Mouse (Mus musculus): ENCODE measurements at regions not wholly inside any gene's neighbourhood (a gene's known extent, or its start where the extent isn't known, plus 50 kb on each side); places are given as distances from the start of the nearest gene placed in this dataset.

DNA sequence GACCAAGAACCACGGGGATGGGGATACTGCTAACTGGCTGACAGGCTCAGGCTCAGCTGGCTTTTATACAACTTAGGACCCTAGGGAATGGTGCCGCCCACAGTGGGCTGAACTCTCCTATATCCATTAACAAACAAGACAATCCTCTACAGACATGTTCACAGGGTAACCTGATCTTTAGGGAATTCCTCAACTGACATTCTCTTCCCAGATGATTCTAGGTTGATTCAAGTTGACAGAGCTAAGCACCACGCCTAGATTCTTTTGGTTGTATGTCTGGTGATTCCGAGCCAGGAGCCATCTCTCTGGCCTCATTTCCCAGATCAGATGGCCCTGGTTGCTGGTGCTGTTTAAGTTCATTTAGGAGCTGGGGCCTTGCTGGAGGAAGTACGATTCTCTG lies 253.9 kb upstream of the Sulf2 start:
- 94% methylated on average over 5 of the region's 5 CpGs for WGBS
- H3K27ac ChIP-seq (ENCODE audit: low read length): no peak overlapping the region

DNA sequence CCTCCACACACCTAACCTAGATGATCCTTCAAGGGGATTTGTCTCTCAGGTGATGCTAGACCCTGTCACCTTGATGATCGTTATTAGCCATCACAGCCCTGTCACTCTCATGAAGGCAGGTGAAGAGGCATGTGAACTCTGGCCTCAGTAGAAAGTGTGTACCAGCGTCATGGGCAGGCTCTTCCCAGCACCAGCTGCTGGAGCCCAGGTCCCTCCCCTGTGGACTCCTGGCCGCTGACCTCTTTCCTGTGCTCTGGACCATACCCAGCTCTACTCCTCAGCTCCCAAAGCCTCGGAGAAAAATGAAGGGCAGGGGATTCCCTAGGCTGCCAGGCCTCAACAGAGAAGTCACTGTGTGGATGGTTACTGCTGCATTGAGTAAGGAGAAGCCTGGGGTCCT lies 253.3 kb upstream of the Sulf2 start:
- WGBS: 92% methylated on average over 4 of the region's 4 CpGs
- Histone ChIP-seq H3K4me3 (ENCODE audit: low read depth, low read length) (no peak overlapping the region), H3K9me3 (replicated peaks; ENCODE audit: control insufficient read depth, low read length, poor library complexity, severe bottlenecking) (no peaks in the 10 kb centered on the region), H3K4me2 (ENCODE audit: low read length) (no peak overlapping the region), H3K36me3 (ENCODE audit: control insufficient read depth, insufficient read depth, low read length) (no peaks in the 10 kb centered on the region), H3K4me1 (ENCODE audit: control insufficient read depth, insufficient read depth, low read length) (peaks cover 25% of the 10 kb centered on the region), H3K27me3 (ENCODE audit: control insufficient read depth, insufficient read depth, low read depth, low read length) (no peaks in the 10 kb centered on the region), H3K27ac (ENCODE audit: low read length) (no peak overlapping the region), H3K9ac (ENCODE audit: low read depth, low read length) (no peak overlapping the region)
- no peak for ATAC-seq

More for the DNA sequence above, 253.9 kb upstream of the Sulf2 start:
- Histone ChIP-seq H3K4me2 (ENCODE audit: low read length) (no peak overlapping the region), H3K27me3 (ENCODE audit: control insufficient read depth, insufficient read depth, low read depth, low read length) (no peaks in the 10 kb centered on the region), H3K4me1 (ENCODE audit: control insufficient read depth, insufficient read depth, low read length) (peaks cover 25% of the 10 kb centered on the region), H3K36me3 (ENCODE audit: control insufficient read depth, insufficient read depth, low read length) (no peaks in the 10 kb centered on the region), H3K4me3 (ENCODE audit: low read depth, low read length) (no peak overlapping the region), H3K9me3 (replicated peaks; ENCODE audit: control insufficient read depth, low read length, poor library complexity, severe bottlenecking) (no peaks in the 10 kb centered on the region), H3K9ac (ENCODE audit: low read depth, low read length) (no peak overlapping the region)
- ATAC-seq: no peak

DNA sequence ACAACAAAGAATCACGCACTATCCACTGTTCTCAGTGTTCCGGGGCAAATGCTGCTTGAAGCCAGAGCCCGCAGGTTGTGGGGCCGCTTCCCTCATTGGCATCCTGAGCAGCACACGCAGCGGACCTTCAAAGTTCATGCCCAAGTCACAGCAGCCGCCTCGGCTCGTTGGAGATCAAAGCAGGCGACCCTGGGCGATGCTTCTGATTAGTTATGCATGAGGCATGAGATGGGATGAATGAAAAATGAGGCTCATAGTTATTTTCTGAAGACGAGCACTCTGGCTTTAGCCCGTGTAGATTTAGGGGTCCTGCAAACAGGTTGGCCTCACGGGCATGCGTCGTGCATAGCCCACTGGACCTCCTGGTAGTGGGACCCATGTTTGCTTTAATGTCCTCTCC lies 252.5 kb upstream of the Sulf2 start:
- Histone ChIP-seq H3K27me3 (ENCODE audit: control insufficient read depth, insufficient read depth, low read depth, low read length) (no peaks in the 10 kb centered on the region), H3K4me1 (ENCODE audit: control insufficient read depth, insufficient read depth, low read length) (peaks cover 23% of the 10 kb centered on the region), H3K9me3 (replicated peaks; ENCODE audit: control insufficient read depth, low read length, poor library complexity, severe bottlenecking) (no peaks in the 10 kb centered on the region), H3K4me2 (ENCODE audit: low read length) (no peak overlapping the region), H3K27ac (ENCODE audit: low read length) (no peak overlapping the region), H3K4me3 (ENCODE audit: low read depth, low read length) (no peak overlapping the region), H3K9ac (ENCODE audit: low read depth, low read length) (no peak overlapping the region), H3K36me3 (ENCODE audit: control insufficient read depth, insufficient read depth, low read length) (no peaks in the 10 kb centered on the region)
- peak; percentile 33; the same call in 1 of the 2 replicates for ATAC-seq
- WGBS: 22% methylated on average over 16 of the region's 16 CpGs

DNA sequence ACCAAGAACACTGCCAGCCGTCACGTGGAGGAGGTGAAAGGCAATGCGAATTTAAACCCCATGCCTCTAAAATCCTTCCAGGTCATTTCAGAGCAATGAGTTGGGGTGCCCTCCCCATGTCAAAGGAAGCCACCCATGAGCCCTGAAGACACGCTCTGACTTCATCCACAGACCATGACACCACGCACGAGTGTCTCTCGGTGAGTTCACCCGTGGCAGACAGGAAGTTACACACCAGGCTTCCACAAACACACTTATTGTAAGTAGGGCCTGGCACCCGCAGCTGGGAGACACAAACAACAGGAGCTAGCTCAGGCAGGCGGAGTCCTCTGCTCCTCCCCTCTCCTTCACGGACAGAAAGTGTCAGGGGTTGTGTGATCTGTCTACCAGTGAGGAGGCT lies 251.4 kb upstream of the Sulf2 start:
- H3K9me3 ChIP-seq (replicated peaks; ENCODE audit: control insufficient read depth, low read length, poor library complexity, severe bottlenecking): no peaks in the 10 kb centered on the region
- H3K4me3 ChIP-seq (ENCODE audit: low read depth, low read length): no peak overlapping the region
- H3K27ac ChIP-seq (ENCODE audit: low read length): peak overlapping the region; percentile 54
- no peak for ATAC-seq
- H3K27me3 ChIP-seq (ENCODE audit: control insufficient read depth, insufficient read depth, low read depth, low read length): no peaks in the 10 kb centered on the region
- peaks cover 12% of the 10 kb centered on the region for H3K4me1 ChIP-seq (ENCODE audit: control insufficient read depth, insufficient read depth, low read length)
- 79% methylated on average over 11 of the region's 11 CpGs for WGBS
- no peaks in the 10 kb centered on the region for H3K36me3 ChIP-seq (ENCODE audit: control insufficient read depth, insufficient read depth, low read length)
- H3K4me2 ChIP-seq (ENCODE audit: low read length): no peak overlapping the region
- no peak overlapping the region for H3K9ac ChIP-seq (ENCODE audit: low read depth, low read length)

DNA sequence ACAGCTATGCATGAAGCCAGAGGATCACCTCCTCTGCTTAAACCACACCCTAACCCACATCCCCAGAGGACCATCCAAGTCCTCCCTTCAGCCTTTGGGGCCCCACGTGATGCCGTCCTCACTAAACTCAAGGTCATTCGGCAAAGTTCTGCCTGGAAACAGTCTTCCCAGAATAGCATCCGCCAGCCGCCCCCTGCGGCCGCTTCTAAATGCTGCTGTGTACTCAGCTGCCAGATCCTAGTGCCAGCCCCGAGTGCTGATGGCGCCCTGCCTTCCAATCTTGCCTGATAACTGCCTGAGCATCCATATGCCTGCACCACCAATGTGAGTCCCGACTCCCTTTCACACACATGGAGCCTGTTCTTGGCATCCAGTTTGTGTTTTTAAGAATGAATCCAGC lies 247.9 kb upstream of the Sulf2 start:
- Histone ChIP-seq H3K4me3 (ENCODE audit: low read depth, low read length) (no peak overlapping the region), H3K4me1 (ENCODE audit: control insufficient read depth, insufficient read depth, low read length) (peaks cover 8% of the 10 kb centered on the region; the same call in 1 of the 2 replicates), H3K27me3 (ENCODE audit: control insufficient read depth, insufficient read depth, low read depth, low read length) (no peaks in the 10 kb centered on the region; the same call in 1 of the 2 replicates), H3K36me3 (ENCODE audit: control insufficient read depth, insufficient read depth, low read length) (no peaks in the 10 kb centered on the region), H3K9me3 (replicated peaks; ENCODE audit: control insufficient read depth, low read length, poor library complexity, severe bottlenecking) (no peaks in the 10 kb centered on the region), H3K4me2 (ENCODE audit: low read length) (no peak overlapping the region), H3K9ac (ENCODE audit: low read depth, low read length) (no peak overlapping the region), H3K27ac (ENCODE audit: low read length) (no peak overlapping the region)
- WGBS: 70% methylated on average over 10 of the region's 10 CpGs
- no peak for ATAC-seq

DNA sequence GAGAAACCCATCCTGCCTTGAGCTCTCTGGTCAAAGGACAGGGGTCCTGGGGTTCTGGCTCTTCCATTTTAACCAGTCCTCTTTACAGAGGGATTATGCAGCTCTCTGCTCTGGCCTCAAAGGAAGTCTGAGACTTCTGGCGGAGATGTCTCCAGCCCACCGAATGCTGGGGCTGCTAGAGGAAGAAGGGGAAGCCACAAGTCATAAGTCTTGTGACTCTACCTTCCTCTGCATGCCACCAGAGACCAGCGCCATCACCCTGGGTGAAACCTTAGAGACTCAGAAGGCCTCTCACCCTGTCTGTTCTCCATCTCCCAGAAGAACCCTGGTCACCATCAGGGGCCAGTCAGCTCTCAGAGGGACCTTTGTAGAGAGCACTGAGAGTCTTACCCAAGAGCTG lies 246.4 kb upstream of the Sulf2 start:
- H3K27ac ChIP-seq (ENCODE audit: low read length): no peak overlapping the region
- H3K9me3 ChIP-seq (replicated peaks; ENCODE audit: control insufficient read depth, low read length, poor library complexity, severe bottlenecking): no peaks in the 10 kb centered on the region
- H3K4me3 ChIP-seq (ENCODE audit: low read depth, low read length): no peak overlapping the region
- H3K4me2 ChIP-seq (ENCODE audit: low read length): no peak overlapping the region
- H3K36me3 ChIP-seq (ENCODE audit: control insufficient read depth, insufficient read depth, low read length): no peaks in the 10 kb centered on the region
- no peak overlapping the region for H3K9ac ChIP-seq (ENCODE audit: low read depth, low read length)
- no peaks in the 10 kb centered on the region; the same call in 1 of the 2 replicates for H3K27me3 ChIP-seq (ENCODE audit: control insufficient read depth, insufficient read depth, low read depth, low read length)
- no peak for ATAC-seq
- 91% methylated on average over 3 of the region's 3 CpGs for WGBS
- H3K4me1 ChIP-seq (ENCODE audit: control insufficient read depth, insufficient read depth, low read length): peaks cover 3% of the 10 kb centered on the region; the same call in 1 of the 2 replicates

DNA sequence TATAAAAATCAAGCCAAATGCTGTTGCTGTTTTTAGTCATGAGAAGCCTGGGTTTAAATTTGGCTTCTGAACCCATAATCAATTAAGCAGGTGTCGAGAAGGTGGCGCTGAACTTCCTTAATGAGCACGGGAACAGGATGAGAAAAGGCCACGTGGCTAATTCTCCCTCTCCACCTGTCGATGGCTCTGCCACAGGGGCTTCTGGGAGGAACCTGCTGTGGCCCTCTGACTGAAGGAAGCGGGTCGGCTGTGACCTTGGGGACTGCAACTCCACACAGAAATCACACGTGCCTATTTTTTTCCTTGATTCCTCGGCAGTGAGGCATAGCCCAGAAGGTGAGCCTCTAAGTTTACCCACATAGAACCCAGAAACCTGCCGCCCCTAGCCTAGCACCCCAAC lies 244.8 kb upstream of the Sulf2 start:
- Histone ChIP-seq H3K27me3 (ENCODE audit: control insufficient read depth, insufficient read depth, low read depth, low read length) (no peaks in the 10 kb centered on the region; the same call in 1 of the 2 replicates), H3K36me3 (ENCODE audit: control insufficient read depth, insufficient read depth, low read length) (no peaks in the 10 kb centered on the region), H3K9me3 (replicated peaks; ENCODE audit: control insufficient read depth, low read length, poor library complexity, severe bottlenecking) (no peaks in the 10 kb centered on the region), H3K27ac (ENCODE audit: low read length) (no peak overlapping the region), H3K4me2 (ENCODE audit: low read length) (no peak overlapping the region), H3K4me3 (ENCODE audit: low read depth, low read length) (no peak overlapping the region), H3K4me1 (ENCODE audit: control insufficient read depth, insufficient read depth, low read length) (0 out of 2 replicates have a peak, but pooled peaks cover 3% of the 10 kb centered on the region), H3K9ac (ENCODE audit: low read depth, low read length) (no peak overlapping the region)
- ATAC-seq: no peak
- WGBS: 68% methylated on average over 10 of the region's 10 CpGs

DNA sequence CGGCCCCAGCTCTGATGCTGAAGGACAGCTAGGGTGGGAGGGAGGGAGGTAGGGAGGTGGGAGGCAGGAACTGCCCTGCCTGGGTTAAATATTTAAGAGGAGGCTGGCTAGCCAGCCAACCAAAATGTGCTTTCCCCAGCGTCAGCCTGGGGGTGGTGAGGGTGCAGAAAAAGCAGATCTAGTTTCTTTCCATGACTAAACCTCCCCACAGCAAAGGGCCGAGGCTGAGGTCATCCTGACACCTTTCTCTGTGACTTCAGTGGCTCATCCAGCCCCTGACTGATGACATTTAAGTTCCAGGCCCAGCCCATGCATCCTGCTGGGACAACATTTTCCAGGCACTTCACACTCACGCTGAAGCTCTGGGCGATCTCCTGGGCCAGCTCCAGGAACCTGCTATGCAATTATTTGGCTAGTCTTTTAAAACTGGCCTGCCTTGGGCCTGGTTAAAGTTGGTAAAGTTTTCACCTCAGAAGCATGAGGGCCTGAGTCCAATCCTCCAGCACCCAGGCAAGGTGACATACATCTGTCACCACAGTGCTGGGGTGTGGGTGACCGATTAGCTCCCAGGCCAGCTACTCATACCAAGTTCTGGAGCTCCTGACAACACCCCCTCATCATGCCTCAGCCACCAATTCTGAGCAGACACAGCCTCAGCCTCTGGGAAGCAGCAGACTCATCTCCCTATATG lies 243.8 kb upstream of the Sulf2 start:
- Histone ChIP-seq H3K4me3 (ENCODE audit: low read depth, low read length) (no peak overlapping the region), H3K4me1 (ENCODE audit: control insufficient read depth, insufficient read depth, low read length) (peaks cover 9% of the 10 kb centered on the region), H3K27ac (ENCODE audit: low read length) (no peak overlapping the region), H3K4me2 (ENCODE audit: low read length) (no peak overlapping the region), H3K9me3 (replicated peaks; ENCODE audit: control insufficient read depth, low read length, poor library complexity, severe bottlenecking) (no peaks in the 10 kb centered on the region), H3K27me3 (ENCODE audit: control insufficient read depth, insufficient read depth, low read depth, low read length) (no peaks in the 10 kb centered on the region; the same call in 1 of the 2 replicates), H3K9ac (ENCODE audit: low read depth, low read length) (no peak overlapping the region), H3K36me3 (ENCODE audit: control insufficient read depth, insufficient read depth, low read length) (no peaks in the 10 kb centered on the region)
- ATAC-seq: no peak
- 41% methylated on average over 6 of the region's 6 CpGs for WGBS

DNA sequence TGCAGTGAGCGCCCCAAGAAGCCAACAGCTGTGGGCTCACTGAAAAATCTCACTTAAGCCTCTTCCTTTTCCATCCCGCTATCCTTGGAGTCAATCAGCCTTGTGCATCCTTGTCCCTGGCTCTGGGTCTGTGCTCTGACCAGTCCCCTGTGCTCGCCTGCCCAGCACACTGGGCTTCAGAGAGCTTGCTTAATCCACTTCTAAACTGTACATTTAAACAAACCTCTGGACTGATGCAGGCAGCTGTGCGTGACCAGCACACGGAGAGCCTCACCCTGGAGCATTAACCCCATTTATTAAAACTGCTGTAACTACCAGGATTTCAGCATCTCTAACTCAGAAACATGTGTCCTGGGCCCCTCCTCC lies 243.3 kb upstream of the Sulf2 start:
- no peak for ATAC-seq

More for the DNA sequence above, 243.3 kb upstream of the Sulf2 start:
- H3K4me2 ChIP-seq (ENCODE audit: low read length): no peak overlapping the region
- H3K9ac ChIP-seq (ENCODE audit: low read depth, low read length): no peak overlapping the region
- WGBS: 61% methylated on average over 5 of the region's 5 CpGs
- H3K4me1 ChIP-seq (ENCODE audit: control insufficient read depth, insufficient read depth, low read length): peaks cover 10% of the 10 kb centered on the region
- no peak overlapping the region for H3K4me3 ChIP-seq (ENCODE audit: low read depth, low read length)
- H3K36me3 ChIP-seq (ENCODE audit: control insufficient read depth, insufficient read depth, low read length): no peaks in the 10 kb centered on the region
- no peak overlapping the region for H3K27ac ChIP-seq (ENCODE audit: low read length)
- no peaks in the 10 kb centered on the region; the same call in 1 of the 2 replicates for H3K27me3 ChIP-seq (ENCODE audit: control insufficient read depth, insufficient read depth, low read depth, low read length)
- H3K9me3 ChIP-seq (replicated peaks; ENCODE audit: control insufficient read depth, low read length, poor library complexity, severe bottlenecking): no peaks in the 10 kb centered on the region

All from midbrain, embryonic 16.5 days (tissue).